Mouse (Mus musculus) adrenal gland, postnatal 10 days (tissue): ENCODE results near the gene Pcare. TPM values are rescaled to one million over a fixed set of nuclear protein-coding genes. Genes with fewer than 3 reads are reported as not detected.
"Not testable (repeated sequence)": the region's sequence is repeated elsewhere in the genome, so short reads cannot be mapped to it uniquely, and the experiment has no call there.

Experiments used
- DNase-seq: peaks from one replicate; pipeline ENCODE4 v3.0.0; 2021; ENCODE audit warnings: mixed read lengths
- long read RNA-seq, 2 experiments: library from polyadenylated mRNA; stranded (forward); transcript quantifications; one replicate each; pipeline ENCODE4 v2.0.0; 2021
- total RNA-seq, 2 experiments: library from RNA; stranded (reverse); gene quantifications; 2 replicates each; pipeline ENCODE4 v1.2.3; 2021

Pcare gene
- total RNA-seq = not detected
- long read RNA-seq, experiment 1 = 0 reads
- long read RNA-seq, experiment 2 = 0 reads

DNA sequence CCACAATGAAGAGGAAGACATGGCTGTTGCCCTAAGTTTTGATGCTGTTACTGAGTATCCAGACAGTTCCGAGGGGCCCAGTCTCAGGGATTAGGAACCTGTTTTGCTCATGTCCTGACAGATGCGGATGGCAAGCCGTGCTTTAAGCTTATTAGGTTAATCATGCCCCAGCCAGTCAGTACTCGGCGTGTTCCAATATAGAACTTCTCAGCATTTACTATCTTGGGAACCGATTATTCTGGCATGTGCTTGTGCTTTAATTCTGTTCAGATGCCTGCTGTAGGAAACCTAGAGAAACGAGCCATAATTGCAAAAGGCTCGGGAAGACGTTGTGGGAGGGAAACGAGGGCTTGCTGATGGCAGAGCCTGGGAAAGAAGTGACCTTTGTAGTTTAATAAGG, at the start of gene Pcare:
Pcare (minus strand) TSS at position 64 of the 400 bp plus-strand sequence.
- no peak for DNase-seq

DNA sequence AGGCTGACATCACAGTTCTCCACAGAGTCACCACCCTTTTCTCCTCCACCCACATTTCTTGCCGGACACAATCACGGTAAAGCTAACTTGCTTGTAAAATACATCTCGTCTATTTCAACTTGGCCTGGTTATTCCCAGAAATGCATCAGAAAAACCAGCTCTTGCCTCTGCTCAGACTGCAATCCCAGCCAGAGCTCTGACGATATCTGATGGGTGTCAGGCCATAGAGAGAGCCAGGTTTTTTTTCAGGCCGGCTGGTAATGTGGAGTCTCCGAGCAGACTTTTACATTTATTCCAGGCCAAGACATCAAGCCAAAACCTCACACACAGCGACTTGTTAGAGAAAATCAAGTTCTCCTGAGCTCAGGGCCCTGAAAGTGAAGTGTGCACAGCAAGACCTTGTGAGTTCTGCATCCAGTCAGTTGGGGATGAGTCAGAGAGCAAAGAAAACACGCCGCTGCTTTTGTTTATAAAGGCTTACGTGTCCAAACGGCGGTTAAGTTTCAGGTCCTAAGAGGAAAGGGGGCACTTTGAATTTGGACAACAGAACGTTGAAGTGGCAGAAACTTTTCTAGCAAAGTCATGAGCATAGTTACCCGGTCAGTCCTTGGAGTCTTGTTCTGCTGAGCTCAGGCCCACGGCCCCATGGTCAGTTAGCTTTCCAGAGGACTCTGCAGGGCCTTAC, 43.0 kb upstream of the Pcare start:
- DNase-seq = peak; percentile 21

DNA sequence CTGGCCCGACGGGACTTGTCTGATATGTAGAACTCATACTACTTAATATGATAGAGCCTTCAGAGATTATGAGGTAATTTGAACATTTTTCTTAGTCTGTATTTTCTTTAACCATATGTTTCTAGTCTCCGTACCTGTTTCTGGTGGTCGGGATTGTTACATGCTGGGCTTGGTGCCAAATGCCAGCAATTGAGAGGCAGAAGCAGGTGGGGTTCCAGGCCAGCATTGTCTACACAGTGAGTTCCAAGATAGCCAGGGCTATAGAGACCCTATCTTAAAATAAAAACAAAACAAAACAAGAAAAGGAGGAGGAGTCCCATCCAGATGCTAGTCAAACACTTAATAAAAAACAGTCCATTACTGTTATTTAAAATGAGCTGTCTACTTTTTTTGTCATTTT, 38.9 kb upstream of the Pcare start:
- DNase-seq = no peak

DNA sequence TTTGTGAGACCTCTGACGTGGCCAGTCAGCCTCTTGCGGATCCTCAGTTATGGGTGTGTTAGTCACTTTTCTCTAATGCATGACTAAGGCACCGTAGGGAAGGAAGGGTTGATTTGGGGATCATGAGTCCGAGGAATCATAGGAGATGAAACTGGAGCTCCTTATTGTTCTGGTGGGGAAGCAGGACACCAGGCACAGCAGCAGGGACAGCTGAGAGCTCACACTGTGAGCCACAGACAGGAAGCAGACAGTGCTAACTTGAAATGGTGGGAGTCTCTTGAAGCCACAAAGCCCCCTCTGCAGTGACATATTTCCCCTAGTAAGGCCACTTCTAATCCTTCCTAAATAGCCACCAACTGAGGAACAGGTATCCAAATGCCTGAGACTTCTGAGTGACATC, 38.4 kb upstream of the Pcare start:
- DNase-seq = no peak

DNA sequence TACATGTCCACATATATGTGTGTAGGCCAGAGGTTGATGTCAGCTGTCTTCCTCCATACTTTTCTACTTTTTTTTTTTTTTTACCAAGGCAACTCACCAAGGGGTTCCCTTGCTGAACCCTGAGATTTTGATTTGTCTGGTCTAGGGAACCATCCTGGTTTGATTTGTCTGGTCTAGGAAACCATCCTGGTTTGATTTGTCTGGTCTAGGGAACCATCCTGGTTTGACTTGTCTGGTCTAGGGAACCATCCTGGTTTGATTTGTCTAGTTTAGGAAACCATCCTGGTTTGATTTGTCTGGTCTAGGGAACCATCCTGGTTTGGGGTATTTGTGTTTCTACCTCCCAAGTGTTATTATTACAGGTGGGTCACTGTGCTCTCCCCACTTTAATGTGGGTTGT, 33.8 kb upstream of the Pcare start:
- no peak for DNase-seq

DNA sequence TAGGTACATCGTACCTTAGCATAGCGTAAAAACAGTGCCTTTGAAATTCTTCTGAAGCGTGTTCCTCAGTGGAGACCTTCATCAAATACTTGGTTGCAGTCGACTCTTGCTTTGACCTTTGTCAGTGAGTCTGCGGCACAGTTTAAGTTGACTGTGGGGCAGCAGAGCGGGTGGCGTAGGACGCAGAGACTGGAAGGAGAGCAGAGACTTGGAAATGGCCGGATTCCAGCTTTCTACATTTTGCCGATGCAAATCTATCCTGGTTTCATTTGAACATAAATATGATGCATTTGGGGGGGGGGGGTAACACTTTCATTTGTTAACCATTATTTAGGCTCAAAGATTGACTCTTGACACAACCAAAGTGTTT, 30.7 kb upstream of the Pcare start:
- peak; percentile 19 for DNase-seq

DNA sequence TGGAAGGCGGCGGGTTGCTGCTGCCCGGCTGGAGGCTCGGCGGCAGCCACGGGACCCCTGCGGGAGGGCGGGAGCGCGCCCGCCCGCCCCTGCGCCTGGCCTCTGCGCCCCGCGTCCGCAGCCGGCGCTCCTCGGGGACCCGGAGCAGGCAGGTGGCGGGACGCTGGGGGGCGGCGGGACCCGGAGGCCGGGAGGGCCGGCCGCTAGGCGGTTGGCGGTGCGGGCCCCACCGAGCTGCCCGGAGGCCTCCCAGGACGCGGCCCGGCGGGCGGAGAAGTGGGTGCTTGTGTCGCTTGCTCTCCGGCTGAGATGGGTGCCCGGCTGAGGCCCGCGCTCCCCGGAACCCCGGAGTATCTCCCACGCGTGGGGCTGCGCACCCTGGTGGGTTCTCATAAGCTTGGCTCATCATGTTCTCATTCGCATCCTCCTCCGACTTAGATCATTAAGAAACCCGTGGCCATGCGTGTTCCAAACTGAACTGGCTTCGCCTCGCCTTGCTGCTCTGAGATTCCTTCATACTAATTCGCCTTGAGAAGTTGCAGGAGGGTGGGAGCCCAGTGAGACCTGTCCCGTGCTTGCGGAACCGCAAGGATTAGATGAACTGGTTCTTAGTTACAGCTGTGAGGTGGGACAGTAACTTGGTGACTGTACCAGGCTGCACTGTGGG, 30.1 kb upstream of the Pcare start:
- peak; percentile 37 for DNase-seq

DNA sequence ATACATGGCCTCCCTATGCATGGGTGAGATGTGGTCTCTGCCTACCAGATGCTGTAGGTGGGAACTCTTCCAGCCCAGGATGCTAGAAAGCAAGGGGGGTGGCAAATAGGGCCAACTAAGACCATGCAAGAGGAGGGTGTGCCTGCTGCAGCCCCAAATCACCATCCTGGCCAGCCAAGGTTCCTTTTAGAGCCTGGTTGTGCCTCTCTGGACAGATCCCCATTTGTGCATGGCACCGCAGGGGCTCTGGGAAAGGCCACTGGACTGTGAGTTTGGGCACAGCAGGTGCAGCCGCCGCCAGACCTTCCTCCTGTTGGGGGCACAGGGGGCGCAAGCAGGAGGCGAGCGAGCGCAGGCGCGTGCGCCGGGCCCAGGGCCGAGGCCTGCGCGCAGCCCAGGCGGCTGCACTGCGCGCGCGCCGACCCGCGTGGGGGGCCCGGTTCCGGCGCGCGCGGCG, 29.6 kb upstream of the Pcare start:
- no peak for DNase-seq

DNA sequence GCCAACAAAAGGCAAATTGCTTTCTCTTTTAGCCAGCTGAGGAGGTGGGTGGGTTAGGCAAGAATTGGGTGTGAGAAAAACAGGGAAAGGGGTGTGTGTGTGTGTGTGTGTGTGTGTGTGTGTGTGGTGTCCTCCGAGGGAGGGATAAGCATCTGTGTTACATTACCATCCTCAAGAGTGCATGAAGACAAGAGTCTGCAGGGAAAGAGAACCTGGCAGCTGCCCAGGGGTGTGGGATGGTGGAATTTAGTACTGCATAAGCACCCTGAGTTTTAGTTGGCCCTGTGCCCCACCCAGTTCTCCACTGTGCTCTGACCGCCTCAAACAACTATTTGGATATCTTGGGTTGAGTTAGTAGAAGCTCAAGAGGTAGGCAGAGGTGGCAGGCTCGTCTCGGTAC, 28.3 kb upstream of the Pcare start:
- DNase-seq = no peak

DNA sequence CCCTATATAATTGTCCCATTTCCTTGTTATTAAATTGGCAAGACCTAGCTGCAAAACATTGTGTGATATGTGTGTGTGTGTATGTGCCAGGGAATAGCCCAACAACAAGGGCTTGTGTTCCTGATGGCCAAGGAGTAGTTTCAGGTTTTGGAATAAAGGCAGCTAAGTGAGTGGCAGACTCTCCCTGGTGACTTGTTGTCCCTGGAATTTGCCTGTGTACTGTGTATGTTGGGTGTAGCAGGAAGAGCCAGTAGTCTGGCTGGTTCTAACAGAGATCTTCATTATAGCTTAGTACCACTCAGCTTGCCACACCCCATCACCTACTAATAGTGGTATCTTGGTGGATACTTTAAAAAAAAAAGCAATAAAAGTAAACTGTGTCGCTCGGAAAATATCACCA, 27.8 kb upstream of the Pcare start:
- DNase-seq = no peak

DNA sequence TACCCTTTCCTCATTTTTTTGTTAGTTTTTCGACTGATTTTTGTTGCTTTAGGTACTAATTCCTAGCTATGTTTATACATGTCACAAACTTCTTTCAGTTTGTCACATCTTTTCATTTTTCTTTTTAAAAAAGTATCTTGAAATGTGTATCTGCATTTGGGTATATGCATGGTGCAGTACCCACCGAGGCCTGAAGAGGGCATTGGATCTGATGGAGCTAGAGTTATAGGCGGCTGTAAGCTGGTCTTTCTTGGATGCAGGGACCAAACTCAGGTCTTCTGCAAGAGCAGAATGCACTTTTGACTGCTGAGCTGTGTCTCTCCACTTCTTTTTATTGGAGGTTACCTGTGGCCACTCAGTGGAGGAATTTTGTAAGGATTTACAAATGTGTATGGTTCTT, 26.0 kb upstream of the Pcare start:
- no peak for DNase-seq

DNA sequence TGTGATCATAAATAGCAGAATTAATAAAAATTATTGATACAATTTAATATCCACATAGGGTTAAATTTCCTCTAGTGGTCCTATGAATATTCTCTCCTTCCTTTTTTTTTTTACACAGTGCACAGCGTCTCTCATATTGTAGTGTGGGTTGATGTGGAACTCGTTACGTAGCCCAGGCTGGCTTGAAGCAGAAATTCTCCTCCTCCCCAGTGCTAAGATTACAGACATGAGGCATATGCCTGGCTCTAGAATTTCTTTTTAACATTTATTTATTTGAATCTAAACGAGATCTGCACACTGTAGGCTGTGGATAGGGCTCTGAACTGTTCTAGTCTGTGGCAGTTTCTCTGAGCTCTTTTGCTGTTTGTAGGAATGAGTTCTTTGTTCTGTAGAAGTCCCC, 22.6 kb upstream of the Pcare start:
- DNase-seq = no peak

DNA sequence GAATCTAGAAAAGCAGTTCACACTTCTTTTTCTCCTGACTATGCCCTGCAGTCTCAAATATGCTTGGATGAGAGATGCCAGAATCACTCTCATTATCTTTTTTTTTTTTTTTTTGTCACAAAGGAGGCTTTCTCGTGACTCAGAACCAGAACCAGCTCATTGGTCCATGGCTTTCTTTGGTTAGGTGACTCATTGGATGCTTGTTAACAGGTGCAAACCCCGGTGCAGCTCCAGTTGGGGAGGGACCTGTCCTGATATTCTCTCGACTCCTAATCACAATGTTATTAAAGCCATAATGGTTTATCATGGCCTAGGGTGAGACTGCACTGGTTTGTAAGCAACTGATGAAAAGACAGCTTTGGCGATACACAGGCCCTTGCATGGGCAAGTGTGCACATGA, 21.5 kb upstream of the Pcare start:
- no peak for DNase-seq

DNA sequence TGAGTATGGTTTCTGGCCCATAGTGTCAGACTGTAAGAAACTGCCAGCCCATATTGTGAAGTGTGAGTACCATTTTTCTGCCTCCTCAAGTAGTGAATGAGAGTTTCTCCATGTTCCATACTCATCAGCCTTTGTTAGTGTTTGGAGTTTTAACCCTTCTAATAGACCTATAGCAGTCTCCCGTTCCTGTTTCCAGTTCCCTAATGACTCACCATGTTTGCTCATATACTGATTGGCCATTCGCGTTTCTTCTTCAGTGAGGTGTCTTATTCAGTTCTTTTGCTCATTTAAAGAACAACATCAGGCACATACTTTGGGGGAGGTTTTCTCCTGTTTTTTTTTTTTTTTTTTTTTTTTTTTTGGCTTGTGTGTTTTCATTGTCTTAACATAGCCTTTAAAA, 18.0 kb upstream of the Pcare start:
- no peak for DNase-seq

DNA sequence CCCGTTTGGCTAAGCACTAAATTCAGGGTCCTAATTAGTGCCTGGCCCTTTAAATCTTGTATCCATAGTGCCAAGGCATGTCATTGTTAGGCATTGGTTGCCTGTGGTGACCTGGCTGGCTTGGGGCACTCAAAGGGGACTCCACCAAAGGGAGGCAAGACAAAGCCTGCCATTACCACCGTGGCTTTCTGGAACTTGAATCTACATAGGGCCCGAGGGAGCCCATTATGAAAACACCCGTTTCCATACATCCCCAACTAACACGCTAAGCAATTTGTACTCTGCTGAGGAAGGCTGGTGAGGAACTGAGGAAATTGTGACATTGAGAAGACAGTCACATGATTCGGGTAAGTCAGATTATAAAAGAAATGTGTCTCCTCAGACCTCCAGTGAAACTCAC, 16.9 kb upstream of the Pcare start:
- DNase-seq = no peak

DNA sequence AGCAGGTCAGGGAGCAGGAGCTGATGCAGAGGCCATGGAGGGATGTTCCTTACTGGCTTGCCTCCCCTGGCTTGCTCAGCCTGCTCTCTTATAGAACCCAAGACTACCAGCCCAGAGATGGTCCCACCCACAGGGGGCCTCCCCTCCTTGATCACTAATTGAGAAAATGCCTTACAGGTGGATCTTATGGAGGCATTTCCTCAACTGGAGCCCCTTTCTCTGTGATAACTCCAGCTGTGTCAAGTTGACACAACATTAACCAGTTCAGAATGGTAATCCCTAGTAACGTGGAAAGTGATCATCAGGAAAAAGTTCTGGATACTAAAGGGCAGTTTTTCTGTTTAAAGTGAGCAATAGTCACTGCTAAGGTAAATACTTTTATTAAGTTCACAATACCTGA, 15.5 kb upstream of the Pcare start, which contains the start of gene Clip4:
Clip4 (plus strand) TSS at position 301 of the 400 bp plus-strand sequence.
- DNase-seq = not testable (repeated sequence)

DNA sequence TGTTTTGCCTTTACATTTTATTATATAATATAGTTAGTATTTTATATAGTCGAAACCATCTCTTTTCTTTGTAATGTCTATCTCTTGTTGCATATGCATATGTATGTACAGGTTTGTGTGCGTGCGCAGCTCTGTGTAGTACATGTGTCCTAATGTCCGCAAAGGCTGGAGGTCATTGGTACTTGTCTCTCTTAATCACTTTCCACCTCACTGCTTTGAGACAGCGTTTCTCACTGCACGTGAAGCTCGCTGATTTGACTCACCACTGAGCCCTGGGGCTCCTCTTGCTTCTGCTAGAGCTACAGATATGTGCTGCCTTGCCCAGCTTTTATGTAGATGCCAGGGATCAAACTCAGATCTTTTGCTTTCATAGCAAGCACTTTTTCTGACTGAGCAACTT, 7.8 kb upstream of the Pcare start:
- DNase-seq = no peak

DNA sequence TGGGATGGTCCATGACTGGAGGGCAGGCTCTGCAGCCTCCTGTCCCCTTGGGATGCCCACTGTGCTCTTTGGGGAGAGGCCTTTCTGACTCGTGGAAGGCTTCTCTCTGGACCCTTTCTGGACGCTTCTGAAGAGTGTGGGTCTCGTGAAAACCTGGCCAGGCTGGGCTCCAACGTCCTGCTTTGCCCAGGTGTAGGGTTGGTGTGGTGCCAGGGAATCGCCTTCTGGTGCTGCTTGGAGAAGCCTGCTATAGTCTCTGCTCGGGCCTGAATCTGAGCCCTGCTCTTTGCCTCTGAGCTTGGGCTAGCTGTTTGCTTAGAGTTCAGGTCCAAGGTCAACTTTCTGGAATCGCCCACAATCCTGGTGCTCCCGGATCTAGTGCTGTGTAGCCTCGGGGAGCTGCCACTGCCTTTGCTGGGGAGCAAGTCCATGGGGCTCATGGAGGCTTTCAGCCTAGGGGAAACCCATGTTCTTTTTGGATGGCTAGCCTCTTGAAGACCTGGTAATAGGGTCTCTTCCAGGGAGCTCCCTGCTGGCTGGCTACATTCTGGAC, 3.0 kb downstream of the Pcare start:
- DNase-seq = no peak

DNA sequence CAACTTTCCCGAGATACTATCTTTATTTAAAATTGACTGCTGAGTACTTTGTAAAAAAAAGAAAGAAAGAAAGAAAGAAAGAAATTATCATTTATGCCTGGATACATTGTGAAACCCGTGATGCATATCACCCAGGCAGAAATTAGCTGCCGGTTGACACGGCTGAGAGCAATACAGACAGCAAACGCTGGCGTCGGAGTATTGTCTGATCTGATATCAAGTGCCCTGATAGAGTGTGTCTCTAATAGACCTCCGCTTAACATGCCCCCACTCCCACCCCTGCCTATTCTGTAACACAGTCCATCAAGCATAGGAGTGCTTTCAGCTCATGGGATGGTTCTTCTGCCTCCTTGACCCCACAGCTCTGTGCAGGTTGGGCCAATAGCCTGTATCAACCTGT, 5.1 kb downstream of the Pcare start:
- DNase-seq = no peak

DNA sequence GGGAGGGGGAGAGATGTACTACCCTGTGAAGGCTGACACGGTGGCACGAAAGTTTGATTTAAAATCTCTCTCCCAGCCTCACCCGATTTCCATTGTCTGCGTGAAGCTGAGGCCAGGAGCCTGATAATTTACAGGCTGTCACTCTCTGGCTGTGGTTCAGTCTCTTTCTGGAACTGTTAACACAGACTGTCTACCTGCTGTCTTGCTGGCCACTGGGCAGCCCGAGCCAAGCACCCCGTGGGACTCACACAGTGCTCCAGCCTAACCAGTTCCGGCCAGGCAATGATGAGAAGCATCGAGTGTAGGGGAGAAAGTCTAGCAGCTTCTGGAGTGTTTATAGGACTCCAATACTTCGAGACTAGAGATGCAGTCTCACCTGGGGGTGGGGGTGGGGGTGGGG, 6.6 kb downstream of the Pcare start:
- DNase-seq = no peak

DNA sequence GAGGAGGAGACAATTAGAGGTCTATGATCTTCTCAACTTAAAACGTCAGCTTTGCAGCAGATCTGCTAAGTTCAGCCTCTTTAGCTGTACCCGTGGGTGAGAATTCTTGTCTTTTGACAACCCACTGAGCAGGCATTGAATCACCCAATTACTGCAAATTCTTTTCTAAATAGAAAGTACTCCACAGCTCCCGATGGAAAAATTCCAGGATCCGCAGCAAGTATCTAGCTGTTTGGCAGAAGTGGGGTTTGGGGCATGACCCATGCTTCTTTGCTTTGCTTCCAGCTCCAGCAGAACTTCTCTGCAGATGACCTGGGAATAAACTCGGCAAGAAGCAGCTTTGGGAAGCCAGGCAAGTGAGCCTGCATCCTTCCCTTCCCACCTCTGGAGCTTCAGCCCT, 9.8 kb downstream of the Pcare start:
- no peak for DNase-seq

DNA sequence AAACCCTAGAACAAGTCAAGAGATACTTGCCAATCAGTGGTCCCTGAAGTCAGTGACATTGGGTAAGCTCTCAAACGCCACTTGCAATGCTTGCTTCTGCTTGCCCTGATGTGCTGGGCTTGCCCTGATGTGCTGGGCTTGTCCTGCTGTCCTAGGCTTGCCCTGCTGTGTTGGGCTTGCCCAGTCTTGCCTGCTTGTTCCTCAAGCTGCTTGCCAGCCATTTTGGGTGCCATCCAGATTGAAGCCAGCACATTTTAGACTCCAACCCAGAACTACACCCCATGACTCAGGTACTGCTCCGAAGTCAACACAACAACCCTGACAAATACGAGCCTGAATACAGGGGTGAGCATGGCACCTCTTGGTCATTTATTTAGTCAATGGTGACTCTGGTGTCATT, 10.5 kb downstream of the Pcare start:
- no peak for DNase-seq

DNA sequence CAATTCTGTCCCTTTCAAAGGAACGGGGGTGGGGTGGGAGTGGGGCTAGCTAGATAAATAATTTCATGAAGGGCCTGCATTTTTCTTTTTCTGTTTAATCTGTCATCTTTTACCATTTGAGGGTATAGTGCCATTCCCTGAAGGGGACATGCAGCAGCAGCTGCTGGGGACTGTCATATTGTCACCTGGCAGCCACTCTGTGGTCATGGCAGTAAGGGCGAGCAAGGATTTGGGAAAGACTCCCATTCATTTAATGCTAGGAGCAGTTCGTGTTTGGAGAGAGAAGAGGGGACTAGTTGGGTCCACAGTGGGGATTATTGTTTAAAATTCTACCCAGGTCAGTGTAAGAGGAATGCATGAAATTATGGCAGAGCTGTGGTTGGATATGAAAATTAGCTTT, 16.3 kb downstream of the Pcare start:
- DNase-seq = no peak

DNA sequence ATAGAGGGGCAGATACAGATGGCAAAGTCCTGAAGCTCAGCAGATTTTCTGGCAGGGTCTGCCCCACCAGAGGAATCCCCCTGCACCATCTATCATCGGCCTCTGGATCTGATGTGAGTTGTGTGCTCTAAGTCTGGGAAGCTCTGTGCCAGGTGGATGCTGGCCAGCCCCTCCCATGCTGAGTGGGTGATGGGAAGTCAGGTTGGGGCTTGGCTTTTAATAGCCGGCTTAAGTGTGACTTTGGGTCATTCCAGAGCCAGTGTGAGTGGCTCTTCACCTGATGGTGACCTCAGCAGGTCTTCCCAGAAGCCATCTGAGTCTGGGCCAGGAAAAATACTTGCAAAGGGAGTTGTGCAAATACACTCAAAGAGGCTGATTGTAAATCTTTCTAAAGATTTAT, 22.0 kb downstream of the Pcare start:
- no peak for DNase-seq
